Mouse (Mus musculus) liver, adult 2 months (tissue): Measurements from ENCODE around the gene Chst3. TPM values are rescaled to one million over a fixed set of nuclear protein-coding genes. Genes with fewer than 3 reads are reported as not detected.
"Not testable (repeated sequence)": the region's sequence is repeated elsewhere in the genome, so short reads cannot be mapped to it uniquely, and the experiment has no call there.

ENCODE experiments used
- DNase-seq: peaks from one replicate; pipeline ENCODE4 v3.0.0-alpha.2; 2011; ENCODE audit warnings: low read depth, low spot score; ENCODE audit errors: extremely low read depth
- H3K27ac ChIP-seq: fragments of 200-500 bp; replicated peaks from 2 replicates; pipeline ENCODE4 v1.5.1; 2012; ENCODE audit warnings: low read depth, mild to moderate bottlenecking, control low read depth, inconsistent platforms, low read length; ENCODE audit not compliant: insufficient read depth
- H3K27me3 ChIP-seq: fragments of 200-500 bp; 2 replicates; pipeline ENCODE4 v1.6.1; 2012; ENCODE audit warnings: mild to moderate bottlenecking, moderate library complexity, low read length, inconsistent platforms; ENCODE audit not compliant: control insufficient read depth, insufficient read depth
- H3K36me3 ChIP-seq: fragments of 200-500 bp; 2 replicates; pipeline ENCODE4 v1.6.1; 2012; ENCODE audit warnings: low read length, inconsistent platforms; ENCODE audit not compliant: control insufficient read depth, insufficient read depth
- H3K4me1 ChIP-seq: fragments of 200-500 bp; 2 replicates; pipeline ENCODE4 v1.6.1; 2011; ENCODE audit warnings: low read length; ENCODE audit not compliant: control insufficient read depth, insufficient read depth
- H3K4me3 ChIP-seq: fragments of 200-500 bp; 2 replicates; pipeline ENCODE4 v1.5.1; 2011; ENCODE audit warnings: low read depth, mild to moderate bottlenecking, control low read depth, low read length, moderate library complexity; ENCODE audit not compliant: insufficient read depth
- H3K79me2 ChIP-seq: fragments of 200-500 bp; 2 replicates; pipeline ENCODE4 v1.6.1; 2012; ENCODE audit warnings: inconsistent platforms, mild to moderate bottlenecking, low read length, moderate library complexity; ENCODE audit not compliant: control insufficient read depth, insufficient read depth
- H3K9ac ChIP-seq: fragments of 200-500 bp; 2 replicates; pipeline ENCODE4 v1.6.1; 2012; ENCODE audit warnings: low read depth, mild to moderate bottlenecking, control low read depth, inconsistent platforms, low read length
- CTCF ChIP-seq: fragments of 200-500 bp; IDR thresholded peaks from 2 replicates; pipeline ENCODE4 v1.5.1; 2011; ENCODE audit warnings: low read depth, low read length, control low read depth
- POLR2A ChIP-seq: fragments of 200-500 bp; IDR thresholded peaks from 2 replicates; pipeline ENCODE4 v1.6.1; 2011; ENCODE audit warnings: low read length, control low read depth; ENCODE audit not compliant: insufficient read depth; ENCODE audit errors: extremely low read depth
- WGBS: fragments of 180-500 bp; shearing (Covaris S2); methylation state at CpG from one replicate; pipeline ENCODE4 v1.1.7; 2018; 5-methylcytosine and 5-hydroxymethylcytosine counted together
- polyA plus RNA-seq: library from polyadenylated mRNA; depleted of rRNA; stranded (reverse); fragments of >200 nt; gene quantifications from 2 replicates; pipeline ENCODE4 v1.2.3, GENCODE M21; 2012
- total RNA-seq: library from RNA; depleted of rRNA; stranded (reverse); fragments of >200 nt; gene quantifications from 2 replicates; pipeline ENCODE4 v1.2.3, GENCODE M21; 2014

Chst3 gene
- total and polyA plus RNA-seq, 2 experiments, result 0.09 to 0.43 TPM

GRCm38 (mm10) chr10:60250426-60250965, 31.4 kb upstream of the Chst3 start:
- Histone ChIP-seq H3K36me3 (no peaks in the 10 kb centered on the region), H3K9ac (no peak overlapping the region), H3K27me3 (no peaks in the 10 kb centered on the region), H3K79me2 (no peaks in the 10 kb centered on the region), H3K27ac (no peak overlapping the region), H3K4me1 (no peaks in the 10 kb centered on the region), H3K4me3 (no peak overlapping the region)
- 86% methylated on average over 13 of the region's 13 CpGs for whole genome bisulfite sequencing
- no peak for TF ChIP-seq CTCF
- TF ChIP-seq POLR2A, result no peak
- DNase-seq, result no peak

GRCm38 (mm10) chr10:60248345-60248744, 29.3 kb upstream of the Chst3 start:
- H3K27ac ChIP-seq, H3K79me2 ChIP-seq, H3K36me3 ChIP-seq, H3K4me3 ChIP-seq, H3K27me3 ChIP-seq, H3K4me1 ChIP-seq, DNase-seq, H3K9ac ChIP-seq: not testable (repeated sequence)
- 88% methylated on average over 3 of the region's 3 CpGs for WGBS

- TF ChIP-seq POLR2A (no peak), CTCF (peak; percentile 66)
- DNase-seq, result peak; percentile 38
- 63% methylated on average over 5 of the region's 5 CpGs for WGBS
These were observed 27.5 kb upstream of the Chst3 start for GRCm38 (mm10) chr10:60246519-60246918.

GRCm38 (mm10) chr10:60245635-60246034, 26.6 kb upstream of the Chst3 start:
- no peaks in the 10 kb centered on the region for H3K36me3 ChIP-seq
- no peaks in the 10 kb centered on the region for H3K4me1 ChIP-seq
- H3K9ac ChIP-seq, result no peak overlapping the region
- no peak for TF ChIP-seq POLR2A
- WGBS, result 76% methylated on average over 7 of the region's 7 CpGs
- no peak overlapping the region for H3K27ac ChIP-seq
- H3K79me2 ChIP-seq, result no peaks in the 10 kb centered on the region
- H3K4me3 ChIP-seq, result no peak overlapping the region
- H3K27me3 ChIP-seq, result no peaks in the 10 kb centered on the region
- no peak for DNase-seq

More at GRCm38 (mm10) chr10:60246519-60246918, 27.5 kb upstream of the Chst3 start:
- no peaks in the 10 kb centered on the region for H3K27me3 ChIP-seq
- H3K27ac ChIP-seq, result no peak overlapping the region
- no peak overlapping the region for H3K4me3 ChIP-seq
- H3K4me1 ChIP-seq, result no peaks in the 10 kb centered on the region
- H3K36me3 ChIP-seq, result no peaks in the 10 kb centered on the region
- no peaks in the 10 kb centered on the region for H3K79me2 ChIP-seq
- H3K9ac ChIP-seq, result no peak overlapping the region

GRCm38 (mm10) chr10:60245041-60245440, 26.0 kb upstream of the Chst3 start:
- TF ChIP-seq CTCF (peak; percentile 98), POLR2A (no peak)
- no peaks in the 10 kb centered on the region for H3K79me2 ChIP-seq
- H3K9ac ChIP-seq, result no peak overlapping the region
- no peak overlapping the region for H3K27ac ChIP-seq
- H3K4me3 ChIP-seq, result no peak overlapping the region
- no peaks in the 10 kb centered on the region for H3K27me3 ChIP-seq
- H3K4me1 ChIP-seq, result no peaks in the 10 kb centered on the region
- H3K36me3 ChIP-seq, result no peaks in the 10 kb centered on the region
- peak; percentile 74 for DNase-seq
- 3% methylated on average over 8 of the region's 8 CpGs for WGBS

GRCm38 (mm10) chr10:60243941-60244340, 24.9 kb upstream of the Chst3 start:
- H3K27ac ChIP-seq, result no peak overlapping the region
- no peaks in the 10 kb centered on the region for H3K36me3 ChIP-seq
- 91% methylated on average over 5 of the region's 5 CpGs for WGBS
- no peaks in the 10 kb centered on the region for H3K4me1 ChIP-seq
- no peak for TF ChIP-seq CTCF
- no peak for DNase-seq
- H3K27me3 ChIP-seq, result no peaks in the 10 kb centered on the region
- H3K9ac ChIP-seq, result no peak overlapping the region
- H3K4me3 ChIP-seq, result no peak overlapping the region
- no peaks in the 10 kb centered on the region for H3K79me2 ChIP-seq
